Mouse (Mus musculus): Measurements from ENCODE around the gene Rps6ka5. TPM values are rescaled to one million over a fixed set of nuclear protein-coding genes. Genes with fewer than 3 reads are reported as not detected.

Gene Rps6ka5
- total and polyA plus RNA-seq, 3 experiments: 0.92 to 3.3 TPM; not detected in 1

- TF ChIP-seq HCFC1 (IDR thresholded peaks at IDR 0.05; ENCODE audit: low read depth, low read length) (no peak), MAX (IDR thresholded peaks at IDR 0.05; ENCODE audit: low read length) (no peak), GABPA (IDR thresholded peaks at IDR 0.05; ENCODE audit: low read depth, low read length) (no peak), ELF1 (IDR thresholded peaks at IDR 0.05; ENCODE audit: low read depth, low read length) (no peak), RCOR1 (IDR thresholded peaks at IDR 0.05; ENCODE audit: low read depth, low read length) (no peak), MAZ (IDR thresholded peaks at IDR 0.05; ENCODE audit: low read depth, low read length) (no peak), ZC3H11A (IDR thresholded peaks at IDR 0.05; ENCODE audit: low read depth, low read length) (no peak)
- no peak for DNase-seq (ENCODE audit: low read depth, low spot score)
- Histone ChIP-seq H3K9me3 (replicated peaks; ENCODE audit: insufficient read depth, low read length) (no peaks in the 10 kb centered on the region), H3K27ac (ENCODE audit: control insufficient read depth, low read depth, low read length) (no peak overlapping the region), H3K4me3 (ENCODE audit: control insufficient read depth in 1 of 2, insufficient read depth in 1 of 2, low read depth in 2 of 2, low read length in 2 of 2) (no peak overlapping the region), H3K36me3 (ENCODE audit: control insufficient read depth in 1 of 2, insufficient read depth in 2 of 2, low read length in 2 of 2) (peaks cover 0 to 9% of the 10 kb centered on the region in 2 experiments; a peak in 2 of 4 replicates), H3K27me3 (ENCODE audit: control insufficient read depth in 1 of 2, insufficient read depth in 2 of 2, low read length in 2 of 2) (no peaks in the 10 kb centered on the region), H3K79me2 (ENCODE audit: control insufficient read depth, insufficient read depth, low read length, poor library complexity) (no peaks in the 10 kb centered on the region), H3K9ac (ENCODE audit: control insufficient read depth, low read depth, low read length, poor library complexity, severe bottlenecking) (no peak overlapping the region), H3K4me1 (ENCODE audit: control insufficient read depth in 1 of 2, insufficient read depth in 2 of 2, low read length in 2 of 2) (peaks cover 2 to 8% of the 10 kb centered on the region in 2 experiments)
Observed at GRCm38 (mm10) chr12:100613878-100614277, 112.9 kb downstream of the Rps6ka5 start.

- H3K9ac ChIP-seq (ENCODE audit: control insufficient read depth, low read depth, low read length, poor library complexity, severe bottlenecking): no peak overlapping the region
- DNase-seq (ENCODE audit: low read depth, low spot score): peak; percentile 32
- H3K36me3 ChIP-seq (ENCODE audit: control insufficient read depth in 1 of 2, insufficient read depth in 2 of 2, low read length in 2 of 2): peaks cover 0 to 9% of the 10 kb centered on the region in 2 experiments; a peak in 2 of 4 replicates
- no peak overlapping the region for H3K27ac ChIP-seq (ENCODE audit: control insufficient read depth, low read depth, low read length)
- no peaks in the 10 kb centered on the region for H3K27me3 ChIP-seq (ENCODE audit: control insufficient read depth in 1 of 2, insufficient read depth in 2 of 2, low read length in 2 of 2)
- peaks cover 2 to 8% of the 10 kb centered on the region in 2 experiments for H3K4me1 ChIP-seq (ENCODE audit: control insufficient read depth in 1 of 2, insufficient read depth in 2 of 2, low read length in 2 of 2)
- H3K4me3 ChIP-seq (ENCODE audit: control insufficient read depth in 1 of 2, insufficient read depth in 1 of 2, low read depth in 2 of 2, low read length in 2 of 2): no peak overlapping the region
- H3K79me2 ChIP-seq (ENCODE audit: control insufficient read depth, insufficient read depth, low read length, poor library complexity): no peaks in the 10 kb centered on the region
- no peaks in the 10 kb centered on the region for H3K9me3 ChIP-seq (replicated peaks; ENCODE audit: insufficient read depth, low read length)
- TF ChIP-seq SMC3 (IDR thresholded peaks at IDR 0.05; ENCODE audit: low read depth, low read length): no peak
- TF ChIP-seq CHD2 (IDR thresholded peaks at IDR 0.05; ENCODE audit: low read length): no peak
- peak; percentile 48; the same call in 1 of the 2 replicates for TF ChIP-seq RCOR1 (IDR thresholded peaks at IDR 0.05; ENCODE audit: low read depth, low read length)
- TF ChIP-seq EP300 (IDR thresholded peaks at IDR 0.05; ENCODE audit: low read depth in 1 of 2, low read length in 2 of 2): peak; percentile 31 to 53; a peak in 3 of 4 replicates
- 0 out of 2 replicates have a peak, but pooled peaks have one; percentile 26 for TF ChIP-seq TCF12 (IDR thresholded peaks at IDR 0.05; ENCODE audit: low read depth, low read length)
- peak in 1 of 2 experiments; percentile 29; a peak in 1 of 4 replicates for TF ChIP-seq USF2 (IDR thresholded peaks at IDR 0.05; ENCODE audit: borderline replicate concordance in 1 of 2, insufficient read depth in 1 of 2, low read depth in 1 of 2, low read length in 2 of 2)
- peak; percentile 54 for TF ChIP-seq MAX (IDR thresholded peaks at IDR 0.05; ENCODE audit: low read length)
- TF ChIP-seq MXI1 (IDR thresholded peaks at IDR 0.05; ENCODE audit: low read depth, low read length): no peak; the same call in 1 of the 2 replicates
- no peak for TF ChIP-seq MAFK (IDR thresholded peaks at IDR 0.05; ENCODE audit: borderline replicate concordance, low read depth, low read length)
- no peak for TF ChIP-seq HCFC1 (IDR thresholded peaks at IDR 0.05; ENCODE audit: low read depth, low read length)
- no peak for TF ChIP-seq NELFE (IDR thresholded peaks at IDR 0.05; ENCODE audit: low read depth, low read length)
- peak; percentile 81 for TF ChIP-seq USF1 (IDR thresholded peaks at IDR 0.05; ENCODE audit: low read depth, low read length)
- no peak for TF ChIP-seq MYC (IDR thresholded peaks at IDR 0.05; ENCODE audit: low read depth, low read length)
Observed at GRCm38 (mm10) chr12:100613192-100613700, 113.5 kb downstream of the Rps6ka5 start.

All from MEL (cell line).